Mouse (Mus musculus) stomach, postnatal 0 days (tissue): Measurements from ENCODE around the gene Scarb2.

Experiments
- CTCF ChIP-seq: IDR thresholded peaks from 2 replicates; pipeline ENCODE4 v1.5.1; 2016; ENCODE audit warnings: antibody characterized with exemption, low read depth, mild to moderate bottlenecking, moderate library complexity
- EP300 ChIP-seq: optimal IDR thresholded peaks from 2 replicates; pipeline ENCODE3; 2016; ENCODE audit warnings: antibody characterized with exemption

GRCm38 (mm10) chr5:92434571-92434985, 72.1 kb downstream of the Scarb2 start:
- TF ChIP-seq CTCF: no peak
- TF ChIP-seq EP300: no peak
